Mouse (Mus musculus) liver (tissue): Measurements from ENCODE around the gene Gm49661.

Source experiments
- DNase-seq: peaks from one replicate; pipeline ENCODE4 v3.0.0-alpha.2; 2020; ENCODE audit warnings: mixed read lengths

Gene Gm49661

GRCm38 (mm10) chr8:84982499-84983011, 13.3 kb upstream of the Gm49661 start:
- no peak for DNase-seq

- no peak for DNase-seq
Observed at GRCm38 (mm10) chr8:84981644-84982498, 12.6 kb upstream of the Gm49661 start.

- DNase-seq = peak; percentile 51
Observed at GRCm38 (mm10) chr8:84980622-84981358, 11.6 kb upstream of the Gm49661 start.

- peak; percentile 91 for DNase-seq
Observed at GRCm38 (mm10) chr8:84979599-84980421, 10.6 kb upstream of the Gm49661 start.

GRCm38 (mm10) chr8:84978248-84978940, 9.2 kb upstream of the Gm49661 start, which contains the start of gene Junb:
Junb (minus strand) TSS chr8:84978718.
- peak; percentile 89 for DNase-seq

GRCm38 (mm10) chr8:84977435-84978247, 8.4 kb upstream of the Gm49661 start:
- DNase-seq = peak; percentile 74

- DNase-seq = no peak
Observed at GRCm38 (mm10) chr8:84976763-84977434, 7.7 kb upstream of the Gm49661 start.

GRCm38 (mm10) chr8:84976031-84976762, 7.0 kb upstream of the Gm49661 start:
- DNase-seq = peak; percentile 96

- peak; percentile 78 for DNase-seq
Observed at GRCm38 (mm10) chr8:84975434-84975833, 6.2 kb upstream of the Gm49661 start.

GRCm38 (mm10) chr8:84974543-84975142, 5.4 kb upstream of the Gm49661 start:
- DNase-seq = no peak

- DNase-seq = peak; percentile 48
Observed at GRCm38 (mm10) chr8:84973803-84974542, 4.7 kb upstream of the Gm49661 start.

GRCm38 (mm10) chr8:84973079-84973478, 3.8 kb upstream of the Gm49661 start:
- DNase-seq = no peak

GRCm38 (mm10) chr8:84970913-84971312, 1.7 kb upstream of the Gm49661 start:
- peak; percentile 93 for DNase-seq

GRCm38 (mm10) chr8:84970135-84970790, 1.0 kb upstream of the Gm49661 start:
- peak; percentile 39 for DNase-seq

GRCm38 (mm10) chr8:84968650-84969049, 583 bp downstream of the Gm49661 start:
- DNase-seq = peak; percentile 39

- peak; percentile 47 for DNase-seq
Observed at GRCm38 (mm10) chr8:84967532-84968304, 1.5 kb downstream of the Gm49661 start.

- DNase-seq = peak; percentile 65
Observed at GRCm38 (mm10) chr8:84966603-84967002, 2.6 kb downstream of the Gm49661 start.
